Mouse (Mus musculus) liver, postnatal 0 days (tissue): ENCODE measurements around the gene Krtcap2.

Experiments
- CTCF ChIP-seq: sonication (generic); IDR thresholded peaks from 2 replicates; pipeline ENCODE4 v1.5.1; 2016; ENCODE audit warnings: antibody characterized with exemption, low read depth
- EP300 ChIP-seq: IDR thresholded peaks from 2 replicates; pipeline ENCODE4 v1.6.1; 2016; ENCODE audit warnings: antibody characterized with exemption, low read depth, mild to moderate bottlenecking

GRCm38 (mm10) chr3:89280050-89280605 lies 34.4 kb downstream of the Krtcap2 start:
- TF ChIP-seq EP300 (peak; percentile 37; the same call in 1 of the 2 replicates), CTCF (no peak)
